Mouse (Mus musculus) neural tube, embryonic 14.5 days (tissue): ENCODE data around the gene Olfr1032. TPM values are rescaled to one million over a fixed set of nuclear protein-coding genes. Genes with fewer than 3 reads are reported as not detected.

Experiments
- polyA plus RNA-seq: library from polyadenylated mRNA; unstranded; fragments of >200 nt; fragmentation: Nextera tagmentation; extraction: Ambion mirVana; gene quantifications from 2 replicates; pipeline ENCODE4 v1.2.1, GENCODE M21; 2014

Gene Olfr1032
- polyA plus RNA-seq, 1 experiment from 2014 or later: not detected

Other genes starting within 250 kb of the Olfr1032 start
- gene Olfr1012, start 242.8 kb upstream of the Olfr1032 start, polyA plus RNA-seq: not detected in 2 replicates
- gene Olfr1013, start 238.4 kb upstream of the Olfr1032 start, polyA plus RNA-seq: not detected in 2 replicates
- not detected in 2 replicates for gene Olfr1014, start 232.8 kb upstream of the Olfr1032 start, polyA plus RNA-seq
- gene Olfr1015, start 223.5 kb upstream of the Olfr1032 start, polyA plus RNA-seq: not detected in 2 replicates
- gene Olfr1016, start 203.0 kb upstream of the Olfr1032 start, polyA plus RNA-seq: not detected in 2 replicates
- not detected in 2 replicates for gene Olfr1018, start 187.1 kb upstream of the Olfr1032 start, polyA plus RNA-seq
- gene Olfr1019, start 160.1 kb upstream of the Olfr1032 start, polyA plus RNA-seq: not detected in 2 replicates
- gene Olfr1020, start 158.5 kb upstream of the Olfr1032 start, polyA plus RNA-seq: not detected in 2 replicates
- gene Olfr1022, start 136.9 kb upstream of the Olfr1032 start, polyA plus RNA-seq: not detected in 2 replicates
- not detected in 2 replicates for gene Olfr1023, start 119.9 kb upstream of the Olfr1032 start, polyA plus RNA-seq
- not detected in 2 replicates for gene Olfr1024, start 100.5 kb upstream of the Olfr1032 start, polyA plus RNA-seq
- gene Olfr1025-ps1, start 90.3 kb upstream of the Olfr1032 start, polyA plus RNA-seq: not detected in 2 replicates
- gene Olfr1026, start 84.0 kb upstream of the Olfr1032 start, polyA plus RNA-seq: not detected in 2 replicates
- gene Olfr1028, start 55.1 kb upstream of the Olfr1032 start, polyA plus RNA-seq: not detected in 2 replicates
- not detected in 2 replicates for gene Olfr1029, start 31.6 kb upstream of the Olfr1032 start, polyA plus RNA-seq
- gene Olfr1030, start 26.3 kb upstream of the Olfr1032 start, polyA plus RNA-seq: not detected in 2 replicates
- not detected in 2 replicates for gene Olfr1031, start 15.2 kb upstream of the Olfr1032 start, polyA plus RNA-seq
- not detected in 2 replicates for gene Olfr1033, start 15.1 kb downstream of the Olfr1032 start, polyA plus RNA-seq
- not detected in 2 replicates for gene Olfr1034, start 40.3 kb downstream of the Olfr1032 start, polyA plus RNA-seq
- not detected in 2 replicates for gene Olfr1036, start 68.5 kb downstream of the Olfr1032 start, polyA plus RNA-seq
- not detected in 2 replicates for gene Olfr1037, start 81.8 kb downstream of the Olfr1032 start, polyA plus RNA-seq
- gene Olfr1039, start 130.4 kb downstream of the Olfr1032 start, polyA plus RNA-seq: not detected in 2 replicates
- gene Olfr1040, start 141.2 kb downstream of the Olfr1032 start, polyA plus RNA-seq: not detected in 2 replicates
- gene Olfr1042, start 156.3 kb downstream of the Olfr1032 start, polyA plus RNA-seq: not detected in 2 replicates
- not detected in 2 replicates for gene Olfr1043, start 162.0 kb downstream of the Olfr1032 start, polyA plus RNA-seq
- not detected in 2 replicates for gene Olfr1044, start 172.3 kb downstream of the Olfr1032 start, polyA plus RNA-seq
- not detected in 2 replicates for gene Olfr52, start 180.1 kb downstream of the Olfr1032 start, polyA plus RNA-seq
- gene Olfr1045, start 197.5 kb downstream of the Olfr1032 start, polyA plus RNA-seq: not detected in 2 replicates
- gene Olfr1046, start 213.8 kb downstream of the Olfr1032 start, polyA plus RNA-seq: not detected in 2 replicates
- gene Olfr1047, start 225.9 kb downstream of the Olfr1032 start, polyA plus RNA-seq: not detected in 2 replicates
- not detected in 2 replicates for gene Olfr1048, start 234.7 kb downstream of the Olfr1032 start, polyA plus RNA-seq